Mouse (Mus musculus) forebrain, embryonic 10.5 days (tissue): ENCODE measurements at regions not wholly inside any gene's neighbourhood (a gene's known extent, or its start where the extent isn't known, plus 50 kb on each side); places are given as distances from the start of the nearest gene placed in this dataset.

Experiments used
- DNase-seq: peaks from one replicate; pipeline ENCODE4 v3.0.0-alpha.2; 2017; ENCODE audit warnings: low spot score; ENCODE audit errors: extremely low spot score
- H3K27ac ChIP-seq: fragments of 300-500 bp; sonication (generic); 2 replicates; pipeline ENCODE4 v1.5.1; 2016; ENCODE audit warnings: mild to moderate bottlenecking
- H3K27me3 ChIP-seq: fragments of 300-500 bp; sonication (generic); 2 replicates; pipeline ENCODE4 v1.6.1; 2016; ENCODE audit warnings: mild to moderate bottlenecking; ENCODE audit not compliant: poor library complexity, severe bottlenecking
- H3K36me3 ChIP-seq: fragments of 300-500 bp; sonication (generic); replicated peaks from 2 replicates; pipeline ENCODE4 v1.6.1; 2016; ENCODE audit warnings: mild to moderate bottlenecking, moderate library complexity
- H3K4me1 ChIP-seq: fragments of 300-500 bp; sonication (generic); 2 replicates; pipeline ENCODE4 v1.6.1; 2016
- H3K4me3 ChIP-seq: fragments of 300-500 bp; sonication (generic); 2 replicates; pipeline ENCODE4 v1.5.1; 2016; ENCODE audit warnings: mild to moderate bottlenecking, moderate library complexity
- H3K9me3 ChIP-seq: fragments of 300-500 bp; sonication (generic); 2 replicates; pipeline ENCODE4 v1.6.1; 2016; ENCODE audit warnings: mild to moderate bottlenecking, moderate library complexity
- WGBS: fragments of 180-500 bp; shearing (Covaris S2); methylation state at CpG from one replicate; pipeline ENCODE4 v1.1.7; 2016; 5-methylcytosine and 5-hydroxymethylcytosine counted together

DNA sequence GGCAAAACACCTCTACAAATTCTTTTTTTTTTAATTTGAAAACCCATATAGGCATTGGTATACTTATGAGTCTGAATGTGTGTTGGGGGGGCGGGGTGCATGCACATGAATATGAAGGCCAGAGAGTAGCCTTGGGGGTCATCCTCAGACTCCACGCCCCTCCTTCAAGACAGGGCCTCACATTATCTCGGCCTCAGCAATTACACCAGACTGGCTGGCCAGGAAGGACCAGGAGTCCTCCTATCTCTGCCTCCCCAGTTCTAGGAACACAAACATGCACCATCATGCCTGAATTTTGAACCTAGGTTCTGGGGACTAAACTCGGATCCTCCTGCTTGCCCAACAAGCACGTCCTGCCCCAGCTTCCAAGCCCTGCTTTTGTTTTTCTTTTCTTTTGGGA is 99.3 kb upstream of the Arntl start:
- H3K4me3 ChIP-seq, result no peak overlapping the region
- H3K36me3 ChIP-seq, result no peaks in the 10 kb centered on the region
- H3K27ac ChIP-seq, result no peak overlapping the region
- WGBS, result 84% methylated on average over 5 of the region's 5 CpGs
- no peaks in the 10 kb centered on the region for H3K27me3 ChIP-seq
- DNase-seq, result no peak
- H3K4me1 ChIP-seq, result peaks cover 12% of the 10 kb centered on the region
- H3K9me3 ChIP-seq, result no peaks in the 10 kb centered on the region

DNA sequence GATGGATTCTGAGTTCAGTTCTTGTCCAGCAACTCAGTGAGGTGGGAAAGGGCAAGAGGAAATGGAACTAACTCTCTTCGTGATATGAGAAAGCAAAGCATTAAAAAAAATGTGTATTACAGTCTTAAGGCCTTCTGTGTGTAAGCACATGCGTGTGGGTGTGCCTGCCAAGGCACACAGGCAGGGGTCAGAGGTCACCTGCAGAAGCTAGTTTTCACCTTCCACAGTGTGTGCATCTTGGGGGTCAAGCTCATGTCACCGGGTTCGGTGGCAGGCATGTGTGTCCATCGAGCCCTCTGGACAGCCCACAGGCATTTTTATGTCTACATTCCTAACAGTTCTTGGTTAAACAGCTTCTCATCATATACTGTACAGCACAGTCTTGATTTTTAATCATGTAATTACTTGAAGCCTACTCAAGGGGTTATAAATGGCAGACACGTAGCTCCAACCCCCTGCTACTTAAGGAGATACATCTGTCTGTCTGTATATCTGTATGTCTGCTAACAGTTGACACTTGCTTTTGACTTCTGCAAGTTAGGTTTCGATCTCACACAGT is 98.7 kb upstream of the Arntl start:
- 85% methylated on average over 7 of the region's 7 CpGs for WGBS
- no peak for DNase-seq
- H3K9me3 ChIP-seq, result no peaks in the 10 kb centered on the region
- no peak overlapping the region for H3K27ac ChIP-seq
- no peaks in the 10 kb centered on the region for H3K27me3 ChIP-seq
- no peaks in the 10 kb centered on the region for H3K36me3 ChIP-seq
- H3K4me1 ChIP-seq, result peaks cover 12% of the 10 kb centered on the region
- H3K4me3 ChIP-seq, result no peak overlapping the region

DNA sequence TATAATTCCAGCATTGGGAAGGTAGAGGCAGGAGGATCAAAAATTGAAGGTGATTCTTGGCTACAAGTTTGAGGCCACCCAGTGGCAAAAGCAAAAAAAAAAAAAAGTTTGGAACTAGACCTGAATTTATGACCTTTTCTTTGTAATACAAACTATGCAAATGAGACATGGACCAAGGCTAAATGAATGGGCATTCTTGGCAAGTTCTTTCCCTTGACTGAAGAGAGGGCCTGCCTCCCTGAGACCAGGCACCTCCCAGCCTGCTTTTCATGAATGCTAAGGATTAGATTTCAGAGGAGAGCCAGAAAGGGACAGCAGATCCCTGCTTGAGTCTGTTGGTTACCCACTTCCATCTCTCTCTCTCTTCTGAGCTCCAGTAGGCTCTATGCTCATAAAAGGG is 97.8 kb upstream of the Arntl start:
- H3K4me1 ChIP-seq, result peaks cover 12% of the 10 kb centered on the region
- no peak for DNase-seq
- H3K4me3 ChIP-seq, result no peak overlapping the region
- H3K9me3 ChIP-seq, result no peaks in the 10 kb centered on the region
- H3K27me3 ChIP-seq, result no peaks in the 10 kb centered on the region
- H3K36me3 ChIP-seq, result no peaks in the 10 kb centered on the region
- H3K27ac ChIP-seq, result 0 out of 2 replicates have a peak overlapping the region, but pooled peaks have one; percentile 15

DNA sequence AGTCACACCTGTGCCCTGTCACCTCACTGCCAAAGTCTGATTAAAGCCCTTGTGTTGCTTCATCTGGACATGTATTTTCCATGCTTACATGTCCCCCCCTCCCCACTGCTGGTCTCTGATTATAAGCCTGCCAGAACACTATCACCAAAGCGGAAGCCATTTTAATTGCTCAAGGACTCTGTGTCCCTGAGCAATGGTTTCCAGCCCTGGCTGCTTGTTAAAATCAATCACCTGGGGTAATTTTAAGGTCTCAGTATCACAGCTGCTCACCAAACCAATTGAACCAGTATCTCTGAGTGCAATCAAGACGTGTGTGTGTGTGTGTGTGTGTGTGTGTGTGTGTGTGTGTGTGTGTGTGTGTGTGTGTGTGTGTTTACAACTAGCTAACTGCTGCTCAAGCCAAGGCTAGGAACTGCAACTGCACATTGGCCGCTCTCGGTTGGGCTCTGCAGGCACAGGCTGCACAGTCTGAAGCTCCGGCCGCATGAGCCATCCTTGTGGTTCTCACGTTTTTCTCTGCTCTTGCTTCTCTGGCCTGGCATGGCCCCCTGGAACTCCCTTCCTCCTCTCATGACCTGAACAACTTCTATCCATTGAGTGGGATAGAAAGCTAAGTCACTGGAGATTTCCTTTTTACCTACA is 96.3 kb upstream of the Arntl start:
- Histone ChIP-seq H3K9me3 (no peaks in the 10 kb centered on the region), H3K4me3 (no peak overlapping the region), H3K36me3 (no peaks in the 10 kb centered on the region), H3K27ac (no peak overlapping the region), H3K4me1 (peaks cover 12% of the 10 kb centered on the region), H3K27me3 (no peaks in the 10 kb centered on the region)
- DNase-seq, result no peak
- WGBS, result 83% methylated on average over 7 of the region's 7 CpGs

DNA sequence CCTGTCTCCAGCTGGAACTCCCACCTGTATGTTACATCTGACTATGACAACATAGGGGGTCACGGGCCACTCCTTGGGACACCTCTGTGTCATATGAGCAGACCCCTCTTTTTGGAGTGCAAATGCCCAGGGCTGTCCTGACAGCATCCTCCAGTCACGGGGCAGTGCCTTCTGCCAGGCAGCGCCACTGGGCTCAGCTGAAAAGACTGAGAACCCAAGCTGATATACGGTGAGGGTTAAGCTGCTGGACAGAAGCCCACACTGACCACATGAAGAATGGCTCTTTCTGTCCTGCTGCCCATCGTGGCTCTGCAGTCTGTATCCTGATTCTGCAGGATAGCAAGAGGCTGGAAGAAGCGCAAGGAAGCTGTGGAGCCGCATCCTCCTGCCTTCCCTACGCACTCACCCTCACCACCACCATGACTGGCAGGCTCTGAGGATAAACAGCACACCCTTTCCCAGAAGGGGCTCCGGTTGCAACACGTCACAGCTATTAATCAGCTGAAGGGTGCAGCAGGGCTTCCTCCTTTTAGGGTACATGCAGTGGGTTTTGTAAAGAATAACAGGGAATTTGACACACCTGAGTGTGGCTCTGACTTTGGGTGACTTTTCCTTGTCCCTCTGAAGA is 93.9 kb upstream of the Arntl start:
- no peak for DNase-seq
- peaks cover 12% of the 10 kb centered on the region for H3K4me1 ChIP-seq
- no peaks in the 10 kb centered on the region for H3K27me3 ChIP-seq
- WGBS, result 82% methylated on average over 10 of the region's 10 CpGs
- no peak overlapping the region for H3K27ac ChIP-seq
- no peak overlapping the region for H3K4me3 ChIP-seq
- no peaks in the 10 kb centered on the region; the same call in 1 of the 2 replicates for H3K9me3 ChIP-seq
- no peaks in the 10 kb centered on the region for H3K36me3 ChIP-seq

DNA sequence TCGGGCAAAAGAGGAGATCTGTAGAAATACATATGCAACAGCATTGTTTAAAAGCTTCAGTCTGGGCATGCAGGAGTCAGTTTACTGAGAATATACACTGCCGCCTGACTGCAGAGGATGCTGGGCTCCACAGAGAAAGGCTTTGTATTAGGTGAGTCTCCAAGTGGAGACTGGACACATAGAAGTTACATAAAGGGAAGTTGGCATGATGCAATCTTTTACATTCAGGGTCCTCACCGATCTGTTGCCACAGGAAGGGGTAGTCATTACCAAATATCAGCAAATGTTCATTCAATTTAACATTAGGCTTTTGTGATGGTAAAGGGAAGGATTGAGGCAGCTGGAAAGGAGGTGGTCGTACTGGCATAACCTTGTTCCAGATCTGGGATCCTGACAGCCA is 89.7 kb upstream of the Arntl start:
- Histone ChIP-seq H3K27ac (no peak overlapping the region), H3K4me1 (no peaks in the 10 kb centered on the region), H3K9me3 (no peaks in the 10 kb centered on the region; the same call in 1 of the 2 replicates), H3K36me3 (no peaks in the 10 kb centered on the region), H3K27me3 (no peaks in the 10 kb centered on the region), H3K4me3 (no peak overlapping the region)
- DNase-seq, result no peak
- 81% methylated on average over 4 of the region's 4 CpGs for WGBS

DNA sequence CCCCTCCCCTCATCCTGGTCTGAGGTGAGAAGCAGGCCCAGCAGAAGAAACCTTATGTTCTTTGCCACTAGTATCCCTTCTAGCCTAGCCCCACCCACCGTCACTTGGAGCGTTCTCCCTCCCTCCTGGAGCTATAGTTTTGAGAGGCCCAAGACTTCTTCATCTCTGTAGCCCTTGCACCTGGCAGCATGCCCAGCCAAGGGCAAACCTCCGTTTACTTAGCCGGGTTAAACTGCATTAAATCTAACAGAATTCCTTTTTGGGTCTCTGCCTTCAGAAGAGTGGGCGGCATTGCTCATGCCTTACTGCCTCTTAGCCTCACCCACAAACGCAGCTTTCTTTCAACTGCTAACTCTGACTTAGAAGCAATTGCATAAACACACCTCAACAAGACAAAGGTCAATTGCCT is 85.3 kb upstream of the Arntl start:
- Histone ChIP-seq H3K27ac (no peak overlapping the region), H3K4me3 (no peak overlapping the region), H3K36me3 (no peaks in the 10 kb centered on the region), H3K4me1 (no peaks in the 10 kb centered on the region), H3K27me3 (no peaks in the 10 kb centered on the region), H3K9me3 (peaks cover 3% of the 10 kb centered on the region; the same call in 1 of the 2 replicates)
- DNase-seq, result no peak
- 76% methylated on average over 6 of the region's 6 CpGs for WGBS

DNA sequence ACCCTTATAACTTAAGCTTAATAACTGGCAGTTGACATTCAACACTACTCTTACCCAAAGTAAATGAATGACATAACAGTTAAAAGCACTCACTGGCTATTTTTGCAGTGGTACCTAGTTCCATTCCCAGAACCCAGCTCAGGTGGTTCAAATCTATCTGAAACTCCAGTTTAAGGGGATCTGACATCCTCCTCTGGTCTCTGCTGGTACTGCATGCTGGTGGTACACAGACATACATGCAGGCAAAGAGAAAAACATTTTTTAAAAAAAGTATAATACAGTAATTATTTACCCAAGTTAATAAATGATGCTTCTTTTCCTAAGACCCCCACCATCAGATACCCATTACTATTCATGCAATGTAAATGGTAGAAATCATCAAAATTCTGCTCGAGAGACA is 81.3 kb upstream of the Arntl start:
- no peak for DNase-seq
- H3K27me3 ChIP-seq, result no peaks in the 10 kb centered on the region
- 81% methylated on average over 1 of the region's 1 CpGs for WGBS
- no peak overlapping the region for H3K27ac ChIP-seq
- peaks cover 3% of the 10 kb centered on the region; the same call in 1 of the 2 replicates for H3K9me3 ChIP-seq
- no peak overlapping the region for H3K4me3 ChIP-seq
- peaks cover 4% of the 10 kb centered on the region; the same call in 1 of the 2 replicates for H3K4me1 ChIP-seq
- no peaks in the 10 kb centered on the region for H3K36me3 ChIP-seq

DNA sequence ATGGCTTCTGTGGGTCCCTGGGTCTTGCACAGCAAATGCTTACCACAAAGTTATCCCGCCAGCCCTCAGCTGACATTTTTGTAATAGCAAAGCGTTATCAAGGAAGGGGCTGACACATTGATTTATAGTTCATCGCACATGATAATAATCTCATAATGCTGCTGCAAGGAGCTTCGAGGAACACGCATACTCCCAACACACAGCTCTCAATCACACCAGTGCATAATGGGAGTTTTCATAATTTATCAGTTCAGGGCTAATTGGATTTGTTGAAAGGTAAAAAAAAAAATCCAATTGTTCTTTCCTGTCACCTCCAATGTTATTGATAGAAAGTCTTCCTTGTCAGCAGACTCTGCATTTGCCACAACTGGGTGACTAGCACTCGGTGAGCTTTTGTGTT is 76.7 kb upstream of the Arntl start:
- Histone ChIP-seq H3K36me3 (no peaks in the 10 kb centered on the region), H3K4me3 (no peak overlapping the region), H3K27me3 (no peaks in the 10 kb centered on the region), H3K9me3 (no peaks in the 10 kb centered on the region), H3K4me1 (peaks cover 6% of the 10 kb centered on the region; the same call in 1 of the 2 replicates), H3K27ac (no peak overlapping the region)
- no peak for DNase-seq
- 82% methylated on average over 6 of the region's 6 CpGs for WGBS

DNA sequence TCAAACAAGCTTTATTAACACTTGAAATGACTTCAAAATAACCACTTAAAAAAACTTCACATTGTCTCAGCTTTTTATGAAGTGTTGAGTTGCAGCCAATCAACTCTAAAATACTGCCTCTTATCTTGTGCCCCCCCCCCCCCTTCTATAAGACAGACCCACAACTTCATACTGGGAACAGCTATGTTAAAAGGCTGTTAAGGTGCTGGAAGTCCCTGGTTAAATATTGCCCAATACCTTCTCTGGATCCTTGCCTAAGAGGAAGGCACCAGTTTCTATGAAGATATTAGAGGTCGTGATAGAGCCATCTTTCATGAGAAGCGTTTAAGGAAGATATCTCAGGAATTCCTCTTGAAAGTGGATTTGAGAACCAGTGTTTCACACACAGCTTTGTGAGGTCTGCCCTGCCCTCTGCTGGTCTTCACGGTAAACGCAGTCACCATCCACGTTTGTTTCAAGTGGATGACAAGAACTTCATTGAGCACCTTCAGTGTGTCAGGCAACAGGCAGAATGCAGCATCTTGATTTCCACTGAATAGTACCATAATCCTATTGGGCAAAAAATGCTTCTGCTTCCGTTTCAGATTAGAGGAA is 75.2 kb upstream of the Arntl start:
- Histone ChIP-seq H3K36me3 (no peaks in the 10 kb centered on the region), H3K4me3 (no peak overlapping the region), H3K27me3 (no peaks in the 10 kb centered on the region), H3K9me3 (no peaks in the 10 kb centered on the region), H3K27ac (no peak overlapping the region), H3K4me1 (peaks cover 6% of the 10 kb centered on the region; the same call in 1 of the 2 replicates)
- WGBS, result 8% methylated on average over 6 of the region's 6 CpGs
- peak; percentile 68 for DNase-seq

DNA sequence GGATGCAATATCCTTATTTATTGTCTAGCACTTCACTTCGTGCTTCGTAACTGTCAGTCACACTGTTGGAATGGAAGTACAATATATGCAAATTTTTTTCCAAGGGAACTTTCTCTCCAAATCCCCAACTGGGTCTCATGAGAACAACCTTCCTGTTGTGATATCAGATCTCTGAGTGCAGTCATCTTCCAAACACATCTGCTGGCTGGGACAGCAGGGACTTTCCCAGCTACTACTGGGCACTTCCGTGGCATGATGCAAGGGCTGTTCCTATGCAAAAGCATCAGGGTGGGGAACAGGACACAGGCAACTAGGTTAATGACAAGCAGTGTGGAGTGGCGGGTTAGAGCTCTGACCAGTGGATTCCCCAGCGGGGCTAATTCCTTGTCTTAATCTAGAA is 73.4 kb upstream of the Arntl start:
- WGBS, result 84% methylated on average over 5 of the region's 5 CpGs
- Histone ChIP-seq H3K9me3 (no peaks in the 10 kb centered on the region), H3K4me1 (peaks cover 12% of the 10 kb centered on the region), H3K36me3 (no peaks in the 10 kb centered on the region), H3K27me3 (no peaks in the 10 kb centered on the region), H3K27ac (no peak overlapping the region), H3K4me3 (no peak overlapping the region)
- DNase-seq, result no peak

DNA sequence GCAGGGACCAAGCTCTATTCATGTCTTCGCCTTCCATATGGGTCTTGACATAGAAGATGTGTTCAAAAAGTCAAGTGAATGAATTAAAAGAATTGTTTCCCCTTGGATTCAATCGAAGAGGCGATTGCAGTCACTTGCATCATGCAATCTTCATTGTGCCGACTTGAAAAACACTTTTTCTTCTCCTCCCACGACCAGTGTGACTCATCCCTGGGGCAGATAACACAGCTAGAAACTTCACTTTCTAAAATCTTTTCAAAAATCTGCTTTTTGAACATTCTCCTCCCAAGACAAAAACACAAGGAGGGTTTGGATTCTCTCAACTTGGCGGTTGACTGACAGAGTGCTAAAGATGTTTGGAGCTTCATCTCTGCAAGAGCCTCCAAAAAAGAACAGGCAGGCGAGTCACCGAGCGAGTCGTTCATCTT is 67.2 kb upstream of the Arntl start:
- Histone ChIP-seq H3K9me3 (no peaks in the 10 kb centered on the region), H3K27me3 (peaks cover 27% of the 10 kb centered on the region), H3K4me1 (peaks cover 30% of the 10 kb centered on the region), H3K4me3 (no peak overlapping the region), H3K36me3 (no peaks in the 10 kb centered on the region), H3K27ac (no peak overlapping the region)
- 89% methylated on average over 10 of the region's 10 CpGs for WGBS
- no peak for DNase-seq
